Mouse (Mus musculus): ENCODE measurements around the gene Gpm6a. TPM values are rescaled to one million over a fixed set of nuclear protein-coding genes. Genes with fewer than 3 reads are reported as not detected.

The Gpm6a gene
- 0.07 and 0.13 TPM in 2 replicates for polyA plus RNA-seq (2012; rRNA removed; ENCODE audit: low replicate concordance)

DNA sequence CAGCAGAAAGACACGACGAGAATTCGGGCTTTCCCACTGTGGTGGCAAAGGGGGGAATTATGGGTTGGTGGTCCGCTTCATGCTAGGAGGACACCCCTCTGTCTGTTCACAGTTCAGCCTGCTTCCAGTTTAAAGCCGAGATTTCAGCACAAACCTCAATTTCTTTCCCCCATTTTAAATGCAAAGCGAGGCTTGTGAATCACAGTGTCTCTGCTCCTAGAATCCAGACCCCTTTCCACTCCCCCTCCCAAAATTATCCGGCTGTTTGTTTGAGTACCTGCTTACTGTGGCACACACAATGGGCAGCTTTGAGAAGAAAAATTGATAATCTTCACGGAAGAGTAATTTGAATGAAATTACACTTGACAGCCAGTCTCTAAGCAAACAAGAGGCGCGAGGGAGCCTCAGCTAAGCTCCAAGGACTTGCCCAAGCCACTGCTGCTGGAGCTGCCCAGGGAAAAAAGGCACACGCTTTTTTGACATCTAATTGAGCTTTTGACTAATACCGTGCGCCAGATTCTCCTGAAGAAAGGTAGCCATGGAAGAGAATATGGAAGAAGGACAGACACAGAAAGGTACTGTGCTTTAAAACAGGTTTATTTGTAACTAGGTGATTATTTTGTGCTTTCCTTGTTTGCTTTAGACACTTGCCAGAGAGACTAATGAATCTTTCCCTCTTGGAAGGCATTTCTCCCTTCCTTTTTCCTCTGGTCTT is at the start of gene Gpm6a:
Gene Gpm6a, plus strand, starts transcription at position 103 of the 715 bp plus-strand sequence.

Other genes starting within 250 kb of the Gpm6a start
- not detected in 2 replicates for gene Wdr17, start 67.7 kb upstream of the Gpm6a start, polyA plus RNA-seq (2012; rRNA removed; ENCODE audit: low replicate concordance)

Measured in duodenum, adult 2 months (tissue).